Mouse (Mus musculus) embryonic stem cell, embryonic (primary cell): ENCODE data around the gene Gm10282.

Experiments
- CTCF ChIA-PET, 4 experiments: fragments of 300-600 bp in 2 of 4; fragments of 350-600 bp in 2 of 4; sonication (Branson Sonifier 250); formaldehyde crosslinking; loops; one replicate each; lab custom pipeline; 2022; ENCODE audit warnings: inconsistent platforms in 2 of 4; lab: Charles Lee
- POLR2A ChIA-PET, 4 experiments: fragments of 300-600 bp in 2 of 4; fragments of 350-600 bp in 2 of 4; sonication (Branson Sonifier 250); formaldehyde crosslinking; loops; one replicate each; lab custom pipeline; 2022; ENCODE audit warnings: antibody characterized with exemption in 4 of 4, inconsistent platforms in 1 of 4; lab: Charles Lee

The Gm10282 gene

GRCm38 (mm10) chr8:72263451-72263850 lies 41.6 kb downstream of the Gm10282 start:
- POLR2A ChIA-PET = interaction anchor here in 3 of 4 experiments (0.5 to 2.1 kb wide), 27 partner anchors 9 to 232 kb away, joined by 3 to 13 read pairs (median 4); partner anchors contain the start of genes Klf2 (in 2 of the 3) and Fam32a (in 1 of the 3)

DNA sequence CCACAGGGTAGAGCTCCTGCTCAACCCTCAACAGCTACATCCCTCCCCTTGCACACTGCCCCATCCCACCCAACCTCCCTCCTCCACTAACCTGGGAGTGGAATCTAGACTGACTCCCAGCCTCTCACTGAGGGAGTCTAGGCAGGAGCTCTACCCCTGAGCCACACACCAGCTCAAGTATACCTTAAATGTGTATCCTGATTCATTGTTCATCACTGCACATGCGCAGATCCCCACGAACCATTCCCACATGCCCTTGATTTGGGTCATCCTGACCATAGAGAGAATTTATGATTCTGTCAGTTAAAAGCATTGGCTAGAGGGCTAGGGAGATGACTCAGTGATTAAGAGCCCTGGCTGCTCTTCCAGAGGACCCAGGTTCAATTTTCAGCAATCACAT lies 42.3 kb downstream of the Gm10282 start:
- ChIA-PET POLR2A (interaction anchor here in 3 of 4 experiments (0.6 to 2.1 kb wide), 16 partner anchors 9 to 233 kb away, joined by 3 to 13 read pairs (median 4); partner anchors contain the start of gene Klf2 (in 2 of the 3)), CTCF (interaction anchor here in 3 of 4 experiments (1.0 to 1.6 kb wide), 3 partner anchors 10 to 103 kb away, joined by 3 to 4 read pairs (median 4); no protein-coding TSS in a partner anchor)

More at GRCm38 (mm10) chr8:72263451-72263850, 41.6 kb downstream of the Gm10282 start:
- CTCF ChIA-PET = interaction anchor here in 3 of 4 experiments (0.6 to 1.6 kb wide), 6 partner anchors 9 to 276 kb away, joined by 3 to 4 read pairs (median 4); no protein-coding TSS in a partner anchor

- ChIA-PET CTCF (interaction anchor here (0.8 to 1.5 kb wide), 17 partner anchors 10 to 328 kb away, joined by 3 to 26 read pairs (median 5); partner anchors contain the start of gene Ap1m1 (in 1 of the 4)), POLR2A (interaction anchor here in 3 of 4 experiments (0.5 to 1.9 kb wide), 10 partner anchors 28 to 998 kb away, joined by 3 to 10 read pairs (median 6); partner anchors contain the start of gene Klf2 (in 1 of the 3))
Measured at GRCm38 (mm10) chr8:72261872-72262271, 43.2 kb downstream of the Gm10282 start.

- CTCF ChIA-PET = interaction anchor here (0.6 to 1.6 kb wide), 35 partner anchors 8 to 328 kb away, joined by 3 to 26 read pairs (median 3); partner anchors contain the start of gene Ap1m1 (in 2 of the 4)
Measured at GRCm38 (mm10) chr8:72261431-72261830, 43.6 kb downstream of the Gm10282 start.

DNA sequence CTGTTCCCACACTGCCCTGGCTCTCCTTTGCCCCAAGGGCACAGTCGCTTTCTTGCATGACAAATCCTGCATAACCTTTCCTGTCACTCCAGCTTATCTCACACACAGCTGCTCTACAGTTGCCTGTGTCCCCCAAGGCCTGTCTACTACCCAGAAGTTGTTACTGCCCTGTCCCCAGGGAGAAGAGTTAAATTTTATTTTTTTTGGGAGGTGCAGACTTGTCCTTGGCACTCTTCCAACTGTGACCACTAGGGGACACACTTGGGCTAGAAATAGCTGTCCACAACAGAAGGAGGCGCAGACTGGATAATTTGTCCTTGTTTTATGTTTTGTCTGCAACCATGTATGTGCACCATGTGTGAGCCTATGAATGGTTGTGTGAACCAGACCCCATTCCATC lies 44.0 kb downstream of the Gm10282 start:
- ChIA-PET POLR2A (interaction anchor here in 3 of 4 experiments (0.6 to 1.8 kb wide), 15 partner anchors 10 to 155 kb away, joined by 3 to 10 read pairs (median 4); partner anchors contain the start of gene Klf2 (in 3 of the 3)), CTCF (interaction anchor here (0.6 to 1.6 kb wide), 36 partner anchors 8 to 571 kb away, joined by 3 to 26 read pairs (median 3); partner anchors contain the start of gene Ap1m1 (in 2 of the 4))

More at GRCm38 (mm10) chr8:72261431-72261830, 43.6 kb downstream of the Gm10282 start:
- POLR2A ChIA-PET = interaction anchor here in 3 of 4 experiments (0.6 to 1.8 kb wide), 13 partner anchors 29 to 155 kb away, joined by 3 to 10 read pairs (median 4); partner anchors contain the start of gene Klf2 (in 3 of the 3)

GRCm38 (mm10) chr8:72260585-72260984 lies 44.5 kb downstream of the Gm10282 start:
- ChIA-PET CTCF (interaction anchor here (0.6 to 1.6 kb wide), 16 partner anchors 11 to 570 kb away, joined by 3 to 26 read pairs (median 4); partner anchors contain the start of gene Ap1m1 (in 1 of the 4)), POLR2A (interaction anchor here in 3 of 4 experiments (0.6 to 1.8 kb wide), 10 partner anchors 9 to 105 kb away, joined by 3 to 10 read pairs (median 4); partner anchors contain the start of gene Klf2 (in 3 of the 3))

DNA sequence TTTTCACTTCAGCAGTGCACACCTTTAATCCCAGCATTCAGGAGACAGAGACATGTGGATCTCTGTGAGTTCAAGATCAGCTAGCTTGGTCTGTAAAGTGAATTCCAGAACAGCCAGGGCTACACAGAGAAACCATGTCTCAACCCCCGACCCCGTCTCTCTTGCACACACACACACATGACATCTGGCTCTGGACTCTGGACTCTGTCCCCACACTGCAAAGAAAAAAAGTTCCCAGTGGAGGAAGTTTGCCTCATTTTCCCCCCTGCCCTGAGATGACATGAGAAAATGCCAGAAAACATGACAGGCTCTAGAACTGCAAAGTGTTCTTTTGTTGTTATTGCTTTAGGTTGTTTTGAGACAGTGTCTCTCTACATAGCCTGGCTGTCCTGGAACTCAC lies 45.2 kb downstream of the Gm10282 start:
- CTCF ChIA-PET = interaction anchor here in 2 of 4 experiments (0.5 to 1.6 kb wide), 5 partner anchors 15 to 182 kb away, joined by 3 to 4 read pairs (median 3); no protein-coding TSS in a partner anchor
- POLR2A ChIA-PET = interaction anchor here in 2 of 4 experiments (1.6 to 1.8 kb wide), 4 partner anchors 30 to 105 kb away, joined by 5 to 10 read pairs (median 8); partner anchors contain the start of gene Klf2 (in 1 of the 2)

- CTCF ChIA-PET = interaction anchor here (0.6 to 2.7 kb wide), 58 partner anchors 9 to 715 kb away, joined by 3 to 13 read pairs (median 3); partner anchors contain the start of genes Ap1m1 (in 3 of the 4), Fam32a (in 1 of the 4), Hsh2d (in 1 of the 4) and Mvb12a (in 1 of the 4)
Measured at GRCm38 (mm10) chr8:72257902-72258238, 47.2 kb downstream of the Gm10282 start.

GRCm38 (mm10) chr8:72257171-72257901 lies 47.7 kb downstream of the Gm10282 start:
- ChIA-PET CTCF (interaction anchor here (0.6 to 2.7 kb wide), 70 partner anchors 8 to 726 kb away, joined by 3 to 13 read pairs (median 3); partner anchors contain the start of genes Ap1m1 (in 3 of the 4), Fam32a (in 1 of the 4), Hsh2d (in 1 of the 4) and Mvb12a (in 1 of the 4)), POLR2A (interaction anchor here in 2 of 4 experiments (0.6 to 2.2 kb wide), 20 partner anchors 11 to 106 kb away, joined by 3 to 9 read pairs (median 4); partner anchors contain the start of genes Ap1m1 (in 2 of the 2), Fam32a (in 1 of the 2) and Klf2 (in 1 of the 2))

More at GRCm38 (mm10) chr8:72257902-72258238, 47.2 kb downstream of the Gm10282 start:
- POLR2A ChIA-PET = interaction anchor here in 2 of 4 experiments (0.6 to 2.2 kb wide), 18 partner anchors 11 to 106 kb away, joined by 3 to 9 read pairs (median 4); partner anchors contain the start of genes Ap1m1 (in 1 of the 2) and Fam32a (in 1 of the 2)
